Mouse (Mus musculus) erythroblast, embryonic 14.5 days (primary cell): ENCODE measurements around the gene Mbtps1.

Experiments used
- GATA1 ChIP-seq: IDR thresholded peaks from 2 replicates; pipeline ENCODE4 v1.6.1; 2012; ENCODE audit warnings: low read length, inconsistent platforms, mixed read lengths
- TAL1 ChIP-seq: IDR thresholded peaks from 3 replicates; pipeline ENCODE4 v1.6.1; 2012; ENCODE audit warnings: low read length, inconsistent platforms, mixed read lengths

DNA sequence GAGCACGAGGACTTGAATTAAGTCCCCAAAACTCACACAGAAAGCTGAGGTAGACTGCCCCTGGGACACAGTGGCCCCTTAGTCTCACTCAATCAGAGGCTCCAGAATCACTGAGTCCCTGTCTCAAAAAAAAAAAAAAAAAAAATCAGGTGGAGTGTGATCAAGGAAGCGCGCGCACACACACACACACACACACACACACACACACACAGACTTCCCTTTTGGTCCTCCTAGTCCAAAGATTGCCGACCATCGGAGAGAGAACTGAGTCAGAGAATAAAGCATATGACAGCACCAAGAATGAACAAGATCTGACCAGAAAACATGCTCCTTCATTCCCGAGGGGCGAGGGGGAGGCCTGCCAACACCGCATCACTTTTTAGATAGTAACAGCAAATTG lies 1.4 kb downstream of the Mbtps1 start:
- no peak for TF ChIP-seq TAL1
- no peak for TF ChIP-seq GATA1
